ENCODE assay signal across 8 mouse cellular contexts in the genomic region with DNA sequence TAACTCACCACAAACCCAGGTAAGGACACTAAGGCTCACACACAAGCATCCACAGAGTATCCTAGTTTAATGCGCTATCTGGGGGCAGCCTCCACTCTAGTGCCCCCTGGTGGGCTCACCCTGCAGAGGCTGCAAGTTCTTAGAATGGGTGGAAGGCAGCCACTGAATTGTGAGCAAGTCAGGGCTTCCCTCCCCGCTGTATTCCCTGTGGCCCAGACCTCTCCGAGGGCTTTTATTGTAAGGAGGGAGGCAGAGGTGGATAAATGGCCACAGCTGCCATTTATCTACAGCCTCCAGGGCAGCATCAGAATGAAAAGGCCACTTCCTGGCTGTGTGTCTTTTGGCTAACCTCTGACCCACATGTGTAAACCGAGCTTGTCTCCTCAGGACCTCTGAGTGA. TPM values are rescaled to one million over a fixed set of nuclear protein-coding genes. Genes with fewer than 3 reads are reported as not detected.
A peak's percentile ranks its signal among the peaks of the same experiment; 100 is the strongest.
DNase-seq lines count a peak whose midpoint lies in the region; ATAC-seq lines count a peak whose summit lies in the region.

No protein-coding gene starts in this region.

- H3K4me1 ChIP-seq in embryonic facial prominence, embryonic 11.5 days (ENCODE audit: control insufficient read depth, insufficient read depth, low read length), result no peaks in the 10 kb centered on the region

- no peak overlapping the region for H3K4me2 ChIP-seq in embryonic facial prominence, embryonic 11.5 days (ENCODE audit: low read depth, low read length)

- H3K9ac ChIP-seq in embryonic facial prominence, embryonic 11.5 days (replicated peaks; ENCODE audit: low read length), result no peak overlapping the region

- ATAC-seq in embryonic facial prominence, embryonic 11.5 days (replicated peaks; ENCODE audit: insufficient number of reproducible peaks, low FRiP score, low TSS enrichment, low read depth), result no peak

- H3K27ac ChIP-seq in embryonic facial prominence, embryonic 11.5 days (replicated peaks; ENCODE audit: low read depth, low read length), result no peak overlapping the region

- no peak overlapping the region for H3K4me3 ChIP-seq in embryonic facial prominence, embryonic 11.5 days (ENCODE audit: low read depth, low read length)

- WGBS in embryonic facial prominence, embryonic 11.5 days, result 9% methylated on average over 4 of the region's 4 CpGs

- intact Hi-C loops in left cerebral cortex, postnatal 4 days (cut with DNase I), result loop anchor here (5.0 kb wide), 2 partner anchors 47 to 152 kb away; no protein-coding TSS in a partner anchor

- H3K9me3 ChIP-seq in embryonic facial prominence, embryonic 11.5 days (replicated peaks; ENCODE audit: control insufficient read depth, low read length), result no peaks in the 10 kb centered on the region

- H3K36me3 ChIP-seq in embryonic facial prominence, embryonic 11.5 days (replicated peaks; ENCODE audit: control insufficient read depth, insufficient read depth, low read depth, low read length), result no peaks in the 10 kb centered on the region

- H3K27me3 ChIP-seq in embryonic facial prominence, embryonic 11.5 days (ENCODE audit: control insufficient read depth, insufficient read depth, low read length), result no peaks in the 10 kb centered on the region

- DNase-seq in cerebellum, adult 11 months, result peak; percentile 43
- no peak for DNase-seq in cerebellum, adult 11-12 months
- DNase-seq in left cerebral cortex, postnatal 4 days, result peak; percentile 38
- DNase-seq in left cerebral cortex, adult 9 months (ENCODE audit: low spot score in 2 of 2), result no peak
- peak; percentile 33 for DNase-seq in Muller cell, postnatal 12 days (ENCODE audit: inconsistent ontology term)
- peak; percentile 55 for DNase-seq in embryonic facial prominence, embryonic 11.5 days (ENCODE audit: low spot score)
- DNase-seq in retina, postnatal 1 day, result peak; percentile 45
- no peak for DNase-seq in right cerebral cortex, adult 18-20 months

RNA-seq across cellular contexts. Expression of gene Wfs1, which starts 33.6 kb away (rescaled TPM):
- 10 to 100 TPM; 16.3 to 25.7 TPM for total RNA-seq in left cerebral cortex, postnatal 4 days (2021)
- 5.9 and 6.4 TPM in 2 replicates for polyA plus RNA-seq in embryonic facial prominence, embryonic 11.5 days (2014; fragmentation: Nextera tagmentation; extraction: Ambion mirVana)

Comparison
In these comparisons a context has a peak if more than half of its experiments do, and no peak if none do; other contexts are left out.
1. DNase-seq: peak in cerebellum, adult 11 months (single experiment), left cerebral cortex, postnatal 4 days (single experiment), Muller cell, postnatal 12 days (single experiment), embryonic facial prominence, embryonic 11.5 days (single experiment) and retina, postnatal 1 day (single experiment); none in cerebellum, adult 11-12 months (single experiment), left cerebral cortex, adult 9 months (0 of 2) and right cerebral cortex, adult 18-20 months (single experiment).